Mouse (Mus musculus) G1E (cell line): ENCODE results near the gene H2al1i.

Experiments used
- CTCF ChIP-seq: IDR thresholded peaks from 2 replicates; pipeline ENCODE4 v1.5.1; 2012; ENCODE audit warnings: low read depth, low read length, inconsistent platforms, mixed read lengths
- GATA1 ChIP-seq: IDR thresholded peaks from 2 replicates; pipeline ENCODE4 v1.6.1; 2012; ENCODE audit warnings: borderline replicate concordance, low read length, inconsistent platforms, mixed read lengths
- POLR2AphosphoS5 ChIP-seq: IDR thresholded peaks from 2 replicates; pipeline ENCODE4 v1.6.1; 2012; ENCODE audit warnings: low read depth, low read length, inconsistent platforms; ENCODE audit not compliant: insufficient replicate concordance

DNA sequence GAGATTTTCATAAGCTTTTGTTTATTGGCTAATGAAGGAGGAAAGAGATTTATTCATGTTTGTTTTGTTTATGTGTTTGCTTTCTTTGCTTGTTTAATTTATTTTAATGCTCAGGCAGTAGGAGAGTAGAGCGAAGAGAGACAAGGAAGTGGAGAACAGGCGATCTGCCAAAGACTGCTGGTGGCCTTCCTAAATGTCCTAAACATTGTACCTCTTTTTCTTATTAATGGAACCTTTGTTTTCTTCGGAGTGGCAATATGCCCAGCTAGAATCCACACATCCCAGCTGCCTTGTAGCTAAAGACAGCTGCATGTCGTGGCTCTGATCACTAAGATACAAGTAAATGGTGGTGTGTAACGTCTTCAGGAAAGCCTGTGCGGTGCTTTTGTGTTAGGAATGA lies 47.4 kb upstream of the H2al1i start:
- TF ChIP-seq CTCF (no peak), GATA1 (no peak), POLR2AphosphoS5 (no peak)
